Mouse (Mus musculus) heart, embryonic 12.5 days (tissue): ENCODE measurements around the gene Pde4dip. TPM values are rescaled to one million over a fixed set of nuclear protein-coding genes. Genes with fewer than 3 reads are reported as not detected.

ENCODE experiments used
- ATAC-seq: fragments of 200-750 bp; cut with Nextera tagmentation; 2 replicates; pipeline ENCODE4 v1.8.0; 2017; ENCODE audit warnings: moderate TSS enrichment, moderate library complexity; ENCODE audit not compliant: insufficient number of reproducible peaks, low FRiP score
- H3K27ac ChIP-seq: fragments of 300-500 bp; sonication (generic); 2 replicates; pipeline ENCODE4 v1.5.1; 2016; ENCODE audit warnings: mild to moderate bottlenecking, moderate library complexity; ENCODE audit not compliant: poor library complexity, severe bottlenecking
- H3K27me3 ChIP-seq: fragments of 300-500 bp; sonication (generic); replicated peaks from 2 replicates; pipeline ENCODE4 v1.6.1; 2016; ENCODE audit warnings: mild to moderate bottlenecking, moderate library complexity
- H3K36me3 ChIP-seq: fragments of 300-500 bp; sonication (generic); 2 replicates; pipeline ENCODE4 v1.6.1; 2016; ENCODE audit warnings: mild to moderate bottlenecking, moderate library complexity
- H3K4me1 ChIP-seq: fragments of 300-500 bp; sonication (generic); replicated peaks from 2 replicates; pipeline ENCODE4 v1.6.1; 2016; ENCODE audit warnings: mild to moderate bottlenecking
- H3K4me2 ChIP-seq: fragments of 300-500 bp; sonication (generic); 2 replicates; pipeline ENCODE4 v1.6.1; 2016; ENCODE audit warnings: mild to moderate bottlenecking, moderate library complexity
- H3K4me3 ChIP-seq: fragments of 300-500 bp; sonication (generic); 2 replicates; pipeline ENCODE4 v1.5.1; 2016; ENCODE audit warnings: mild to moderate bottlenecking
- H3K9ac ChIP-seq: fragments of 300-500 bp; sonication (generic); 2 replicates; pipeline ENCODE4 v1.6.1; 2016; ENCODE audit warnings: mild to moderate bottlenecking, moderate library complexity
- H3K9me3 ChIP-seq: fragments of 300-500 bp; sonication (generic); replicated peaks from 2 replicates; pipeline ENCODE4 v1.6.1; 2016; ENCODE audit warnings: mild to moderate bottlenecking, moderate library complexity
- WGBS: fragments of 180-500 bp; shearing (Covaris S2); methylation state at CpG from one replicate; pipeline ENCODE4 v1.1.7; 2016; 5-methylcytosine and 5-hydroxymethylcytosine counted together
- polyA plus RNA-seq: library from polyadenylated mRNA; unstranded; fragments of >200 nt; fragmentation: Nextera tagmentation; extraction: Ambion mirVana; gene quantifications from 2 replicates; pipeline ENCODE4 v1.2.1, GENCODE M21; 2016

The Pde4dip gene
- 101 and 109 TPM in 2 replicates for polyA plus RNA-seq

DNA sequence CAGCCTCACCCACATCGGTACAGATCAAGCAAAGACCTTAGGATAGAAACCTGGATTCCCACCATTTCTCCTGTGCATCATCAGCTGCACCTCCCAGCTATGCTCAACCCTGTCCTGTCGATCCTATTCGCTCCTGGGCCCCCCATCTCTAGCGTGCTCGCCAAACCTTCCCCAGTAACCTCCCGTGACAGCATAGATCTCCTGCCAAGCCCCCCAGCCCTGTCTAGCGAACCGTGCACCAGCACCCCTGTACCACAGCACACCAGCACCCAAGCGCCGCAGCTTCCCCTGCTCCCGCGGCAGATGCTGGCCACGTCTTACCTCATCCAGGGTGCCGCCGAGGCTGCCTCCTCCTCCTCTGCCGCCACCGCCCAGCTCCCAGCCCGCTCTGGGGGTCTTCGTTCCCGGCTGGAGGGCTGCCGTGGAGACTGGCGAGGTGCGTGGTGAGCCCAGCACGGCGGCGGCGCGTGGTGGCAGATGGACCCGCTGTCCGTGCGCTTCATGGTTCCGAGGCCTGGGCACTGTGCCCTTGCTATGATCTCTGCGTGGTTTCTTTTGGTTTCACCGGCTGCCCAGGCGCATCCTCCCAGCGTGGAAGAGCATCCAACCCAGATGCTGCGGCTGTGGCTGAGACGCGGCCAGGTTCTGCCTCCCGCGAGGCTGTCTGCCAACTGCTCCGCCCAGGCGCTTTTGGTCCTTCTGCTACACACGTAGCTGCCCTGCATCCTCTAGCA, at the start of gene Pde4dip:
TSS of gene Pde4dip (minus strand) at position 540 of the 734 bp plus-strand sequence.
- H3K27me3 ChIP-seq: peaks cover 47% of the 10 kb centered on the region
- 0 out of 2 replicates have a peak, but pooled peaks have one; percentile 11 for ATAC-seq
- H3K4me2 ChIP-seq: peak within 1 kb of the TSS; percentile 95
- 2% methylated on average over 44 of the region's 44 CpGs for WGBS
- no peaks in the 10 kb centered on the region for H3K36me3 ChIP-seq
- peak within 1 kb of the TSS; percentile 53 for H3K4me3 ChIP-seq
- H3K9me3 ChIP-seq: no peaks in the 10 kb centered on the region
- peaks cover 10% of the 10 kb centered on the region for H3K4me1 ChIP-seq
- peak within 1 kb of the TSS; percentile 61 for H3K9ac ChIP-seq
- H3K27ac ChIP-seq: no peak within 1 kb of the TSS

DNA sequence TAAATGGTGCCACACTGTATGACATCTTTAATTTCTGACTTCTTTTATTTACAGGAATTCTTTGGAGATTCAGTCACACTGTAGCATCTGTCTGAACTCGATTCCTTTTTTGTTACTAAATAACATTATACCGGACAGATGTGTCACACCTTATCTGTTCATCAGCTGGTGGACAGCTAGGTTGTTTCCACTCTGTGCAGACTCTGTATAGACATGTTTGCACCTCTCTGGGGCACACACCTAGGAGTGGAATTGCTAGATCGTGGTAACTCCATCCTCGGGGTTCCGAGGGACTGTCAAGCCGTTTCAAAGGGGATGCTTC, 49.4 kb upstream of the Pde4dip start:
- no peak overlapping the region for H3K4me2 ChIP-seq
- H3K9ac ChIP-seq: no peak overlapping the region
- no peaks in the 10 kb centered on the region for H3K36me3 ChIP-seq
- H3K27me3 ChIP-seq: peaks cover 6% of the 10 kb centered on the region; the same call in 1 of the 2 replicates
- 78% methylated on average over 6 of the region's 6 CpGs for WGBS
- no peak overlapping the region for H3K27ac ChIP-seq
- peaks cover 55% of the 10 kb centered on the region for H3K4me1 ChIP-seq
- H3K9me3 ChIP-seq: no peaks in the 10 kb centered on the region
- H3K4me3 ChIP-seq: no peak overlapping the region
- no peak for ATAC-seq

DNA sequence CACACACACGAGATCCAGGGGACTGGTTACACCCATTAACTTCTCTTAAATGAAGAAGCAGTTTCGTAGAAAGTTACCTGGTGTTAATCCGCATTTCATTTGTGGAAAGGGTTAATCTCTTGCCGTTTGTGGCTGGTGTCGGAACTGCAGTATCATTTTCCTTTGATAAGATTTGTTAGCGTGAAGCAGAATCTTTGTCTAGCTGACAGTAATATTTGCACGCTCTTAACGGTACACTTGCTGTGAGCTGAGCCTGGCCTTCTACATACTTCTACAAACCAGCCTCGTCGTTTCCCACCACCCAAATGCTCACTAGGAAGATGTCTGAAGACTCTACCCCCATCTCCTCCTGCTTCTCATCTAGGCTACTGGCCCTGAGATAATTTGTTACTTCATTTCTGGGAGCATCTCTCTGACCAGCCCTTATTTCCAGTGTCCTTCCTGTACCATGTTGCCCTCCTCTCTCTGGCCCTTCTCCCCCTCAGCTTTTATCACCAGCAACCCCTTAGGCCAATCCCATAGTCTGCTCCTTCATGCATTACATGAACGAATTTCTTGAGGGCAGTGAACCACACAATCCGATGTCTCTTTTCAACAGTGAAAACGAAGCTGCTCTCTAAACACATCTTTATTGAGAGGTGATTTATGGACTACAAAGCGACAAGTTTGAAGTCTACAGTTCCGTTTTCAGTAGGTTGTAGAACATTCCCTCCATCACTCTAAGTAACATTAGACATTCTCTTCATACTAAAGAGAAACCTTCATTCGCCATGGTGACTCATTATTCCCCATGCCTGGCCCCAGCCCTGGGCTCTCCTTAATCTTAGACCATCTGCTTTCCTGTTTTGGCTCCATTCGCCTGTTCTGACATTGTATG, 48.8 kb upstream of the Pde4dip start:
- Histone ChIP-seq H3K36me3 (no peaks in the 10 kb centered on the region), H3K27ac (no peak overlapping the region), H3K9ac (no peak overlapping the region), H3K4me2 (no peak overlapping the region), H3K27me3 (peaks cover 8% of the 10 kb centered on the region), H3K4me3 (no peak overlapping the region), H3K9me3 (no peaks in the 10 kb centered on the region), H3K4me1 (peaks cover 55% of the 10 kb centered on the region)
- WGBS: 51% methylated on average over 17 of the region's 17 CpGs
- ATAC-seq: no peak

DNA sequence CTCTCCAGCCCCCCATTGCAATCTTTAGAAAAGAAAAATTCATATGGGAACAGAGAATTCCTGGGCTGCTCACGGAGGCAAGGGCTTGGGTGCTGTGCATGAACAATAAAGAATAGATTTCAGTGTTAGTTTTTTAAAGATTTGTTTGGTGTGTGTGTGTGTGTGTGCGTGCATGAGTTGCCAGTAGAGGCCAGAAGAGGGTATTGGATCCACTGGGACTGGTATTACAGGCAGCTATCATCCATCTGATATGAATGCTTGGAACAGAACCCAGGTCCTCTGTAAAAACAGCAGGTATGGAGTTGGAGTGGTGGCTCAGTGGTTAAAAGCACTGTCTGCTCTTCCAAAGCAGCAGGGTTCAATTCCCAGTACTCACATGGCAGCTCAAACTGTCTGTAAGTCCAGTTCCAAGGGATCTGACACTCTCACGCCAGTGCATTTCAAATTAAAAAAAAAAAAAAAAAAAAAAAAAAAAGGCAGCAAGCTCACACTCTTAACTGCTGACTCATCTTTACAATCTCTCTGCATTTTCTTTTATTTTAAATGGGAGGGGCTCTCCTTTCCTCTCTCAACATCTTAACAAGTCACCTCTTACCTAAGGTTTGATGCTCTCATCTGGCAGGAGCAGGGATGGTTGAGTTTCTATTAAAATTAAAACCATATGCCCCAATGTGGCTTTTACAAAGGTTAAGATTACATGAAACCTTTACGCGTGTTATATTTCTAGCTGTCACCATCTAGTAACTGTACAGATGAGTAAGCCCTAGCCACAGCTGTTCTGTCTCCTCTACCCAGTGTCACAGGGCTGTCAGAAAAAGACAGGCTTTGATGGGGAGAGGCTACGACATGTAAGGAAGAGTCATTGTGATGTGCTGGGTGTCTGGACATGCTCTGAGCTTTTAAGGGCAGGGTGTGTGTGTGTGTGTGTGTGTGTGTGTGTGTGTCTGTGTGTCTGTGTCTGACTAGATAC, 46.1 kb upstream of the Pde4dip start:
- Histone ChIP-seq H3K36me3 (no peaks in the 10 kb centered on the region), H3K4me3 (no peak overlapping the region), H3K9ac (no peak overlapping the region), H3K27ac (no peak overlapping the region), H3K4me1 (peaks cover 50% of the 10 kb centered on the region), H3K9me3 (no peaks in the 10 kb centered on the region), H3K27me3 (peaks cover 14% of the 10 kb centered on the region), H3K4me2 (no peak overlapping the region)
- ATAC-seq: no peak
- 75% methylated on average over 6 of the region's 6 CpGs for WGBS

DNA sequence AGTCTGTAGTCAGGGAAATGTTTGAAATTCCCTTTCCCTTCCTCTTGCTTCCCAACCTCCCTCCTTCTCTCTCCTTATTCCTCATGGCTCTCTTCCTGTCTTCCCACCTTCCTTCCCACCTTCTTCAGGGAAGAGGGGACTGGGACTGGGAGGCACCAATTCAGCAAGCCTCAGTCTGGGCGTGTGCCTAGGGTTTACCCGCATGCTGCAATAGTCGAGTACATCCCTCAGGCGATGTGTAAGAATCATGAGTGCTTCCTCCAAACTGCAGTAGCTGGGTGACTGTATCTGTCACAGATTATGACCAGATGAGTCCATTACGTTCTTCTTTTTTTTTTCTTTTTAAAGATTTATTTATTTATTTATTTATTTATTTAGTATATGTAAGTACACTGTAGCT, 45.3 kb upstream of the Pde4dip start:
- H3K36me3 ChIP-seq: no peaks in the 10 kb centered on the region
- no peak overlapping the region for H3K27ac ChIP-seq
- H3K9me3 ChIP-seq: no peaks in the 10 kb centered on the region
- H3K4me1 ChIP-seq: peaks cover 43% of the 10 kb centered on the region
- H3K4me3 ChIP-seq: no peak overlapping the region
- no peak overlapping the region for H3K4me2 ChIP-seq
- H3K27me3 ChIP-seq: peaks cover 14% of the 10 kb centered on the region
- H3K9ac ChIP-seq: no peak overlapping the region
- WGBS: 73% methylated on average over 5 of the region's 5 CpGs
- no peak for ATAC-seq

DNA sequence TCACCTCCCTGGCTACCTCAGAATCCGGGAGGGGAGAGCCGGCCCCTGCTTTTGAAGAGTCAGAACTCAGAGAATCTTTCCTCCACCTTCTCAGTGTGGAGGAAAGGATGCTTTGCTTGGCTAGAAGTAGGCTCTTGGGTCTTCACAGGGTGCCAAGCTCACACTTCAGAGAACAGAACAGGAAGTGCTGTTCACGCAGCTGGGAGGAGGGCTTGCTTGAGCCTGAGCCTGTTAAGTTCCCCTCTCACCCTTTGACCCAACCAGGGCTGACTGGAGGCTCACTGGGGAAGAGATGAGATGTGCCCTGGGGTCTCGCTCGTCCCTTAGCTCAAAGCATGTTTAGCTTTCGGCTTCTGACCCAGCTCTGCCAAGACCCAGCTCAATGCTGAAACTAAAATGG, 44.7 kb upstream of the Pde4dip start:
- H3K27ac ChIP-seq: no peak overlapping the region

DNA sequence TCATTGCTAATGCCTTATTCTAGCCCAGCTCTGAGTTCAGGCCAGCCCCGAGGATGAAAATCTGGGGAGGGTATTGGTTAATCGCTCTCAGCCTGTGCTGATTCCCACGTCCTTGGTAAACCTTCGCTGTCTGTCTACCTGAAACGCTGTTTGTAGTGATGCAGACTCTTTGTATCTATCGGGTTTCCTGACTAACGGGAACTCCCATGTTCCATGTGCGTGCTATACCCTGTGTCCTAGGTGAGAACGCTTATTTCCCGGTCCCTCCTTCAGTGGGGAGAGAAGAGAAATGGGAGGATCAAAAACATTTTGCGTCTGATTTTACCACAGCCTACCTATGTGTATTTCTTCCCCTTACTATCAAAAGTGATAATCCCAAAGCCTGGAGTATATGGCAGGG, 44.3 kb upstream of the Pde4dip start:
- no peaks in the 10 kb centered on the region for H3K36me3 ChIP-seq
- H3K4me2 ChIP-seq: peak overlapping the region; percentile 57
- WGBS: 35% methylated on average over 11 of the region's 11 CpGs
- no peak for ATAC-seq
- no peak overlapping the region for H3K9ac ChIP-seq
- no peaks in the 10 kb centered on the region for H3K9me3 ChIP-seq
- peaks cover 14% of the 10 kb centered on the region for H3K27me3 ChIP-seq
- peaks cover 43% of the 10 kb centered on the region for H3K4me1 ChIP-seq
- H3K27ac ChIP-seq: no peak overlapping the region
- no peak overlapping the region for H3K4me3 ChIP-seq

More for the DNA sequence above, 44.7 kb upstream of the Pde4dip start:
- H3K36me3 ChIP-seq: no peaks in the 10 kb centered on the region
- peaks cover 43% of the 10 kb centered on the region for H3K4me1 ChIP-seq
- no peak overlapping the region for H3K4me3 ChIP-seq
- peaks cover 14% of the 10 kb centered on the region for H3K27me3 ChIP-seq
- WGBS: 26% methylated on average over 6 of the region's 6 CpGs
- no peak for ATAC-seq
- no peak overlapping the region for H3K9ac ChIP-seq
- H3K9me3 ChIP-seq: no peaks in the 10 kb centered on the region
- H3K4me2 ChIP-seq: peak overlapping the region; percentile 57

DNA sequence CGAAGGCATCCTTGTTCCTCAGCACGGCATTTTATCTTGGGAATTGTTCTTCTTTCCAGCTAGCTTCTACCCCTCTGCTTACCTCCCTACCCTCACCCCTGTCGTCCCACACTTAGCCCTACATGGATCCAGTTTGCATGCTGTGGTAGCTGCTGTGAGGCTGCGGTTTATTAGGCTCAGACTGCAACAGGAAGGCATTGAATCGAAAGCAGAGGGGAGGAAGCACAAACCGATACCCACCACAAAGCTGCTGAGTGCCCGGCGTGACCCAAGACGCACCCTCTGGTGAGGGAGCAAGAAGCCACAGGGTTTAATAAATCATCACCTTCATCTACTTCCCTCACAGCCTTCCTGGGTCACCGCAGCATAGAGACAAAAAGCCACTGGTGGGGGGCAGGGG, 43.6 kb upstream of the Pde4dip start:
- Histone ChIP-seq H3K9ac (peak overlapping the region; percentile 54; the same call in 1 of the 2 replicates), H3K36me3 (no peaks in the 10 kb centered on the region), H3K4me3 (peak overlapping the region; percentile 25), H3K27me3 (peaks cover 14% of the 10 kb centered on the region), H3K4me2 (peak overlapping the region; percentile 57), H3K4me1 (peaks cover 45% of the 10 kb centered on the region), H3K9me3 (no peaks in the 10 kb centered on the region), H3K27ac (no peak overlapping the region)
- ATAC-seq: no peak
- WGBS: 22% methylated on average over 10 of the region's 10 CpGs

DNA sequence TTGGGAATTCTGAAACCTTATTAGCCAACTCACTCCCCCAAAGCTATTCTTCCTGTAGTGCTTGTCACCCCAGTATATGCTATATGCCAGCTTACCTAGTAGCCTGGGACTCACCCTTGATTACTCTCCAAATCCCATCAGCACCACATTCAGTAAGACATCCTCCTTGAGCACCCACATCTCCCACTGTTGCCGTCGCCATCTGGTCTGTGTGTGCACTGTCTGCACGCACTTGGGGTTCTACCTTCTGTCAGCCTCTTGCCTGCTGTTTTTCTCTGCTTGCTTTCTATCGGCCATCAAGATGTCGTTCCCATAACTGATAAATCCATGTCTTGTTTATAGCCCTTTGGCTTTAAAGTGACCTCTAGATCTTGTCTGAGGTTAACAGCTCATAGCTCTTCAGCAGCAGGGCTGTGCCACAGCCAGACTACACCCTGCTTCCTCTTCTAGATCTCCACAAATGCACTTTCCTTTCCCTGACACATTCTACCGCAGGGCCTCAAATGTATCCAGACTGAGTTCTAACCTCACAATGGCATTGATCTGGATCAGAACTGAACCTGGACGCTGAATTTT, 42.9 kb upstream of the Pde4dip start:
- H3K4me1 ChIP-seq: peaks cover 40% of the 10 kb centered on the region
- no peak overlapping the region for H3K27ac ChIP-seq
- H3K27me3 ChIP-seq: peaks cover 14% of the 10 kb centered on the region
- no peaks in the 10 kb centered on the region for H3K9me3 ChIP-seq
- H3K36me3 ChIP-seq: no peaks in the 10 kb centered on the region
- 62% methylated on average over 7 of the region's 7 CpGs for WGBS
- H3K9ac ChIP-seq: no peak overlapping the region
- no peak overlapping the region for H3K4me3 ChIP-seq
- no peak for ATAC-seq
- no peak overlapping the region for H3K4me2 ChIP-seq

DNA sequence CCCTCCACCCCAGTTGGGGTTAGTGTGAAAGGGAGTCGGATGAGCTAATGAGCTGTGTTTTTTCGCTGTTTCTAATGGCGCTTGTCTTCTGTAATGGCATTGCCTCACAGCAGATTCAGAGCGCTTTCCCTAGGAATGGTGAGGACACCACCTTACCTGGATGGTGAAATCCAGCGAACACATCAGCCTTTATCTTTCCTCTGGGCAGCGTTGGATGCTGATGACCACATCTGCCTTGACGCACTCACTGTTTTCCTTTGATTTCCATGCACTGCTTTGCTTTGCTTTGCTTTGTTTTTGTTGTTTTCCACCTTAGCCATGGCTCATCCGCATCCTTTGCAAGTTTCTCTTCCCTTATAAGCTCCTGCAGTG, 42.3 kb upstream of the Pde4dip start:
- Histone ChIP-seq H3K4me3 (no peak overlapping the region), H3K9me3 (no peaks in the 10 kb centered on the region), H3K36me3 (no peaks in the 10 kb centered on the region), H3K4me1 (peaks cover 40% of the 10 kb centered on the region), H3K9ac (no peak overlapping the region), H3K27me3 (peaks cover 14% of the 10 kb centered on the region), H3K4me2 (no peak overlapping the region), H3K27ac (no peak overlapping the region)
- WGBS: 64% methylated on average over 8 of the region's 8 CpGs
- no peak for ATAC-seq
